Mouse (Mus musculus) myocyte (in vitro differentiated cells): Measurements from ENCODE around the gene Ubald2. TPM values are rescaled to one million over a fixed set of nuclear protein-coding genes. Genes with fewer than 3 reads are reported as not detected.

Source experiments
- H3K27me3 ChIP-seq: one replicate; pipeline ENCODE4 v1.6.1; 2011; ENCODE audit not compliant: control insufficient read depth, insufficient read depth, insufficient read length
- H3K36me3 ChIP-seq: one replicate; pipeline ENCODE4 v1.6.1; 2011; ENCODE audit not compliant: control insufficient read depth, insufficient read depth
- H3K4me2 ChIP-seq: one replicate; pipeline ENCODE4 v1.6.1; 2011; ENCODE audit warnings: low read depth, control low read depth
- H3K4me3 ChIP-seq: one replicate; pipeline ENCODE4 v1.5.1; 2011; ENCODE audit warnings: mild to moderate bottlenecking, control low read depth, moderate library complexity
- H3K79me2 ChIP-seq: one replicate; pipeline ENCODE4 v1.6.1; 2011; ENCODE audit not compliant: control insufficient read depth, insufficient read depth
- H3ac ChIP-seq: one replicate; pipeline ENCODE4 v1.6.1; 2011; ENCODE audit not compliant: control insufficient read depth, insufficient read length
- CEBPB ChIP-seq: IDR thresholded peaks from 2 replicates; pipeline ENCODE4 v1.6.1; 2011; ENCODE audit warnings: mild to moderate bottlenecking, moderate library complexity; ENCODE audit not compliant: poor library complexity, insufficient read depth, severe bottlenecking
- E2F4 ChIP-seq: IDR thresholded peaks from one replicate; pipeline ENCODE4 v1.6.1; 2011; ENCODE audit warnings: mild to moderate bottlenecking, control low read depth, moderate library complexity; ENCODE audit not compliant: insufficient read depth
- MAX ChIP-seq: IDR thresholded peaks from one replicate; pipeline ENCODE4 v1.6.1; 2011; ENCODE audit warnings: low read depth, mild to moderate bottlenecking, control low read depth
- MYOD1 ChIP-seq, 3 experiments: IDR thresholded peaks; one replicate each; pipeline ENCODE4 v1.6.1; 2011; ENCODE audit warnings: control low read depth in 2 of 3, low read depth in 2 of 3, mild to moderate bottlenecking in 2 of 3, moderate library complexity in 1 of 3; ENCODE audit not compliant: insufficient read length in 2 of 3, control insufficient read depth in 1 of 3
- MYOG ChIP-seq, 3 experiments: IDR thresholded peaks; one replicate each; pipeline ENCODE4 v1.6.1; 2011; ENCODE audit warnings: control low read depth in 2 of 3, low read depth in 2 of 3, mild to moderate bottlenecking in 2 of 3; ENCODE audit not compliant: insufficient read length in 2 of 3, control insufficient read depth in 1 of 3, insufficient read depth in 1 of 3
- POLR2A ChIP-seq: IDR thresholded peaks from one replicate; pipeline ENCODE4 v1.6.1; 2011; ENCODE audit warnings: low read depth, mild to moderate bottlenecking, control low read depth, moderate library complexity; ENCODE audit not compliant: insufficient read length
- POLR2AphosphoS2 ChIP-seq: IDR thresholded peaks from one replicate; pipeline ENCODE4 v1.6.1; 2011; ENCODE audit warnings: low read depth, control low read depth; ENCODE audit not compliant: insufficient read length
- REST ChIP-seq: IDR thresholded peaks from one replicate; pipeline ENCODE4 v1.6.1; 2011; ENCODE audit warnings: mild to moderate bottlenecking, control low read depth, moderate library complexity; ENCODE audit not compliant: insufficient read depth, insufficient read length
- SRF ChIP-seq: IDR thresholded peaks from one replicate; pipeline ENCODE4 v1.6.1; 2011; ENCODE audit warnings: low read depth; ENCODE audit not compliant: control insufficient read depth, insufficient read length
- TCF12 ChIP-seq: IDR thresholded peaks from one replicate; pipeline ENCODE4 v1.6.1; 2011; ENCODE audit warnings: mild to moderate bottlenecking, control low read depth; ENCODE audit not compliant: poor library complexity, insufficient read depth, severe bottlenecking
- TCF3 ChIP-seq: IDR thresholded peaks from one replicate; pipeline ENCODE4 v1.6.1; 2011; ENCODE audit warnings: low read depth, control low read depth; ENCODE audit not compliant: insufficient read length
- USF1 ChIP-seq: IDR thresholded peaks from one replicate; pipeline ENCODE4 v1.6.1; 2011; ENCODE audit warnings: low read depth, mild to moderate bottlenecking, control low read depth, moderate library complexity
- polyA plus RNA-seq: library from polyadenylated mRNA; unstranded; fragments of >200 nt; fragmentation: generic; extraction: Trizol; gene quantifications from one replicate; pipeline ENCODE4 v1.2.1, GENCODE M21; 2012; ENCODE audit warnings: missing spikeins

Ubald2 gene
- polyA plus RNA-seq, 1 experiment, result 120 TPM

GRCm38 (mm10) chr11:116470896-116471295 lies 37.0 kb downstream of the Ubald2 start:
- TF ChIP-seq CEBPB (no peak), POLR2AphosphoS2 (no peak), MYOD1 (IDR thresholded peaks at IDR 0.05; ENCODE audit: control insufficient read depth in 1 of 3, insufficient read length in 2 of 3, low read depth in 2 of 3) (no peak), MYOG (IDR thresholded peaks at IDR 0.05; ENCODE audit: control insufficient read depth in 1 of 3, insufficient read depth in 1 of 3, insufficient read length in 2 of 3, low read depth in 2 of 3) (no peak), REST (no peak), TCF3 (no peak), TCF12 (no peak), SRF (no peak), USF1 (no peak), MAX (no peak), E2F4 (no peak), POLR2A (no peak)
- Histone ChIP-seq H3K79me2 (no peaks in the 10 kb centered on the region), H3K4me3 (no peak overlapping the region), H3K36me3 (peaks cover 14% of the 10 kb centered on the region), H3K27me3 (no peaks in the 10 kb centered on the region), H3K4me2 (no peak overlapping the region), H3ac (no peak overlapping the region)

- H3K4me3 ChIP-seq, result no peak overlapping the region
- TF ChIP-seq POLR2AphosphoS2 (no peak), POLR2A (no peak), USF1 (no peak), TCF12 (no peak), MYOD1 (IDR thresholded peaks at IDR 0.05; ENCODE audit: control insufficient read depth in 1 of 3, insufficient read length in 2 of 3, low read depth in 2 of 3) (no peak), TCF3 (no peak), MAX (no peak), SRF (no peak), MYOG (IDR thresholded peaks at IDR 0.05; ENCODE audit: control insufficient read depth in 1 of 3, insufficient read depth in 1 of 3, insufficient read length in 2 of 3, low read depth in 2 of 3) (no peak), CEBPB (no peak)
- H3K79me2 ChIP-seq, result no peaks in the 10 kb centered on the region
- peaks cover 19% of the 10 kb centered on the region for H3K36me3 ChIP-seq
- H3K27me3 ChIP-seq, result no peaks in the 10 kb centered on the region
- H3ac ChIP-seq, result no peak overlapping the region
- no peak overlapping the region for H3K4me2 ChIP-seq
Measured at GRCm38 (mm10) chr11:116472275-116472674, 38.4 kb downstream of the Ubald2 start.

GRCm38 (mm10) chr11:116476041-116476440 lies 42.1 kb downstream of the Ubald2 start:
- no peak overlapping the region for H3K4me2 ChIP-seq
- H3ac ChIP-seq, result no peak overlapping the region
- no peak for TF ChIP-seq CEBPB
- no peak for TF ChIP-seq TCF3
- TF ChIP-seq POLR2A, result no peak
- TF ChIP-seq SRF, result no peak
- TF ChIP-seq USF1, result no peak
- TF ChIP-seq POLR2AphosphoS2, result no peak
- TF ChIP-seq E2F4, result no peak
- TF ChIP-seq MYOD1 (IDR thresholded peaks at IDR 0.05; ENCODE audit: control insufficient read depth in 1 of 3, insufficient read length in 2 of 3, low read depth in 2 of 3), result no peak
- TF ChIP-seq MYOG (IDR thresholded peaks at IDR 0.05; ENCODE audit: control insufficient read depth in 1 of 3, insufficient read depth in 1 of 3, insufficient read length in 2 of 3, low read depth in 2 of 3), result no peak
- TF ChIP-seq TCF12, result no peak
- no peak for TF ChIP-seq REST
- TF ChIP-seq MAX, result no peak
- no peak overlapping the region for H3K4me3 ChIP-seq
- H3K36me3 ChIP-seq, result peaks cover 43% of the 10 kb centered on the region
- H3K27me3 ChIP-seq, result no peaks in the 10 kb centered on the region
- no peaks in the 10 kb centered on the region for H3K79me2 ChIP-seq

GRCm38 (mm10) chr11:116476696-116477095 lies 42.8 kb downstream of the Ubald2 start:
- TF ChIP-seq MYOG (IDR thresholded peaks at IDR 0.05; ENCODE audit: control insufficient read depth in 1 of 3, insufficient read depth in 1 of 3, insufficient read length in 2 of 3, low read depth in 2 of 3), result no peak
- TF ChIP-seq E2F4, result no peak
- TF ChIP-seq POLR2A, result no peak
- TF ChIP-seq MAX, result no peak
- TF ChIP-seq MYOD1 (IDR thresholded peaks at IDR 0.05; ENCODE audit: control insufficient read depth in 1 of 3, insufficient read length in 2 of 3, low read depth in 2 of 3), result no peak

GRCm38 (mm10) chr11:116477160-116477759 lies 43.4 kb downstream of the Ubald2 start:
- TF ChIP-seq MAX, result no peak
- no peak for TF ChIP-seq USF1
- no peak for TF ChIP-seq POLR2AphosphoS2
- TF ChIP-seq MYOD1 (IDR thresholded peaks at IDR 0.05; ENCODE audit: control insufficient read depth in 1 of 3, insufficient read length in 2 of 3, low read depth in 2 of 3), result no peak
- TF ChIP-seq E2F4, result no peak
- TF ChIP-seq REST, result no peak
- no peak for TF ChIP-seq MYOG (IDR thresholded peaks at IDR 0.05; ENCODE audit: control insufficient read depth in 1 of 3, insufficient read depth in 1 of 3, insufficient read length in 2 of 3, low read depth in 2 of 3)
- TF ChIP-seq POLR2A, result no peak
- TF ChIP-seq TCF12, result no peak
- no peak for TF ChIP-seq CEBPB
- no peak for TF ChIP-seq TCF3
- H3K4me2 ChIP-seq, result no peak overlapping the region

More at GRCm38 (mm10) chr11:116476696-116477095, 42.8 kb downstream of the Ubald2 start:
- peaks cover 48% of the 10 kb centered on the region for H3K36me3 ChIP-seq
- H3K27me3 ChIP-seq, result no peaks in the 10 kb centered on the region
- H3K79me2 ChIP-seq, result no peaks in the 10 kb centered on the region
- no peak overlapping the region for H3ac ChIP-seq
- H3K4me3 ChIP-seq, result no peak overlapping the region
- no peak overlapping the region for H3K4me2 ChIP-seq

More at GRCm38 (mm10) chr11:116477160-116477759, 43.4 kb downstream of the Ubald2 start:
- no peak overlapping the region for H3K4me3 ChIP-seq
- H3K36me3 ChIP-seq, result peaks cover 48% of the 10 kb centered on the region
- no peak overlapping the region for H3ac ChIP-seq
- H3K79me2 ChIP-seq, result no peaks in the 10 kb centered on the region
- no peaks in the 10 kb centered on the region for H3K27me3 ChIP-seq
